Mouse (Mus musculus) lung, embryonic 15.5 days (tissue): ENCODE results near the gene Cldn19. TPM values are rescaled to one million over a fixed set of nuclear protein-coding genes. Genes with fewer than 3 reads are reported as not detected.

ENCODE experiments used
- ATAC-seq: fragments of 200-750 bp; cut with Nextera tagmentation; 2 replicates; pipeline ENCODE4 v1.8.0; 2017; ENCODE audit warnings: moderate number of reproducible peaks, borderline replicate concordance; ENCODE audit not compliant: low FRiP score, low TSS enrichment; ENCODE audit errors: extremely low read depth
- H3K27ac ChIP-seq: fragments of 300-500 bp; sonication (generic); 2 replicates; pipeline ENCODE4 v1.5.1; 2015; ENCODE audit warnings: moderate library complexity, mild to moderate bottlenecking, inconsistent platforms
- H3K27me3 ChIP-seq: fragments of 300-500 bp; sonication (generic); 2 replicates; pipeline ENCODE4 v1.6.1; 2015; ENCODE audit warnings: inconsistent platforms
- H3K36me3 ChIP-seq: fragments of 300-500 bp; sonication (generic); 2 replicates; pipeline ENCODE4 v1.6.1; 2015; ENCODE audit warnings: inconsistent platforms
- H3K4me1 ChIP-seq: fragments of 300-500 bp; sonication (generic); 2 replicates; pipeline ENCODE4 v1.6.1; 2015; ENCODE audit warnings: inconsistent platforms
- H3K4me2 ChIP-seq: fragments of 300-500 bp; sonication (generic); 2 replicates; pipeline ENCODE4 v1.6.1; 2015; ENCODE audit warnings: inconsistent platforms, mild to moderate bottlenecking, moderate library complexity
- H3K4me3 ChIP-seq: fragments of 300-500 bp; sonication (generic); 2 replicates; pipeline ENCODE4 v1.5.1; 2015; ENCODE audit warnings: mild to moderate bottlenecking, inconsistent platforms
- H3K9ac ChIP-seq: fragments of 300-500 bp; sonication (generic); 2 replicates; pipeline ENCODE4 v1.6.1; 2015; ENCODE audit warnings: inconsistent platforms
- H3K9me3 ChIP-seq: fragments of 300-500 bp; sonication (generic); 2 replicates; pipeline ENCODE4 v1.6.1; 2016; ENCODE audit warnings: inconsistent platforms
- WGBS: fragments of 180-500 bp; shearing (Covaris S2); methylation state at CpG from one replicate; pipeline ENCODE4 v1.1.7; 2015; 5-methylcytosine and 5-hydroxymethylcytosine counted together
- polyA plus RNA-seq: library from polyadenylated mRNA; unstranded; fragments of >200 nt; fragmentation: Nextera tagmentation; extraction: Ambion mirVana; gene quantifications from 2 replicates; pipeline ENCODE4 v1.2.1, GENCODE M21; 2015

The Cldn19 gene
- polyA plus RNA-seq, 1 experiment from 2014 or later = not detected

DNA sequence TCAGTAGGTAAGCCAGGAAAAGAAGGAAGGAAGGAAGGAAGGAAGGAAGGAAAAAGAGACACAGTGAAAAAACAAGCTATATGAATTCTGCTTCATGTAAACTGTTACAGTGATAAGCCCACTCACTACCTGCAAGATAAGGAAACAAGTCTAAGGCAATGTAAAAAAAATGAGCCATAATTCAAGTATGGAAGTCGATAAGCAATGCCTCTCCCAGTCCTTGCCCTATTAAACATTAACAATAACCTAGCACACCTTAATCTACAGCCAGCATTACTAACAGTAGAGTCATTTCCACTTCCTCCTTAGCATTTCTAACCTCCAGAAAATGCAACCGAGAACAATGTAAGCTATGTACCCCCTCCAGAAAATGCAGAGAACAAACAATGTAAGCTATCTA, 30.1 kb downstream of the Cldn19 start:
- WGBS = 55% methylated on average over 2 of the region's 2 CpGs
- ATAC-seq = no peak
- no peak overlapping the region for H3K4me3 ChIP-seq

DNA sequence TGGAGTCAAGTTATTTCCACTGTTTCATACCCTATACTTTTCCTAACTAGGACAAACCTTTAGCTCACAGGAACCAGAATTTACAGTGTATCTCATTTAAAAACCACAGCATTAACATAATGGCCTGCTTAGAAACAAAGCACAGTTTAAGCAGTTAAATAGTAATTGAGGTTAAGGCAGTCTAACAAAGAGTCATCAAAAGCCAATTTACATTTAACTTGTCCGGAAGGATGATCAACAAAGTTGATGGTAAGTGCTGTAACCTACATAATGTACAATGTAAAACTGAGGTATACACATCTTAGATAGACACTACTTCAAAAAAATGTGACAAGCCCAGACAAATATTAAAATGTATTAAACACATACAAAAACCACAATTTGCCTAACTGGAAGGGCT, 36.7 kb downstream of the Cldn19 start:
- Histone ChIP-seq H3K9me3 (no peaks in the 10 kb centered on the region), H3K4me2 (peak overlapping the region; percentile 70), H3K27me3 (no peaks in the 10 kb centered on the region), H3K4me1 (peaks cover 27% of the 10 kb centered on the region), H3K36me3 (peaks cover 13% of the 10 kb centered on the region; the same call in 1 of the 2 replicates), H3K9ac (peak overlapping the region; percentile 85; the same call in 1 of the 2 replicates), H3K27ac (no peak overlapping the region), H3K4me3 (peak overlapping the region; percentile 93)
- 69% methylated on average over 1 of the region's 1 CpGs for WGBS
- no peak for ATAC-seq

More for the DNA sequence above, 30.1 kb downstream of the Cldn19 start:
- Histone ChIP-seq H3K9me3 (no peaks in the 10 kb centered on the region), H3K27ac (no peak overlapping the region), H3K27me3 (no peaks in the 10 kb centered on the region), H3K36me3 (peaks cover 54% of the 10 kb centered on the region), H3K4me1 (peaks cover 10% of the 10 kb centered on the region; the same call in 1 of the 2 replicates), H3K4me2 (no peak overlapping the region), H3K9ac (no peak overlapping the region)

DNA sequence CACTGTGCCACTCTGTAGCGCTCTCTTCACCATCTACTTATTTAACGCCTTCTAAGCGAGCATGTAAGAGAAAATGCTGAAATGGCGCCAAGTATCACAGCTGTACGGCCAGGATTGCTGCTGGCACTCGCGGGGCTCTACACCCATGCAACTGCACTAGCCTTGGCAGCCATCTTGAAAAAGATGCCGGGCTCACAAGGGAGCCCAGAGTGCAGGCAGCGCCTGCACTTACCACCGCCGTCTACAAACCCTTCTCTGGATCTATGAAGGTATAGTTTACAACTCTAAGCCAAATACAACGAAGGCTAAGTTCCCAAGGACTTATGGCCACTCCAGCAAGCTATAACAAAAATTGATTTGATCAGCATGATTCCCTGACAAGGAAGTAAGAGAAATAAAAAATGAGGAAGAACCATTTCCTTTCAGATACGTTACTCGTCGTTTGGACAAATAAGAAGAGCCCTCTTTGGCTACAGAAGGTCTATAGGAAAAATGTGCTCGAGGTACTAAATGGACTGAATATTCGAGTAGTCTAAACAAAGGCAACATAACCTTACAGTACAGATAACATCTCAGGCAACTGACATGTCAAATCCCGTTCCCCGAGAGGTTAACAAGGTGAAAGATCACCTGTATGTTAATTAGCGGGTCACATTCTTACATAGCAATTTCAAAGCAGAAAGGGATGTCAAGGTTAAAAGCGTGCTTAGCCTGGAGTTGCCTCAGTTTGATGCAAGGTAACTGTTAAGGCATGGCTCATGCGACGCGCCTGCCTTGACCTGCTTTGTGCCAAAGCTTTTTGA, 37.8 kb downstream of the Cldn19 start:
- Histone ChIP-seq H3K9me3 (no peaks in the 10 kb centered on the region), H3K9ac (peak overlapping the region; percentile 85), H3K27ac (no peak overlapping the region), H3K36me3 (peaks cover 13% of the 10 kb centered on the region; the same call in 1 of the 2 replicates), H3K4me2 (peak overlapping the region; percentile 70), H3K27me3 (no peaks in the 10 kb centered on the region), H3K4me1 (peaks cover 21% of the 10 kb centered on the region), H3K4me3 (peak overlapping the region; percentile 93)
- WGBS = under 1% methylated on average over 24 of the region's 24 CpGs
- ATAC-seq = no peak

DNA sequence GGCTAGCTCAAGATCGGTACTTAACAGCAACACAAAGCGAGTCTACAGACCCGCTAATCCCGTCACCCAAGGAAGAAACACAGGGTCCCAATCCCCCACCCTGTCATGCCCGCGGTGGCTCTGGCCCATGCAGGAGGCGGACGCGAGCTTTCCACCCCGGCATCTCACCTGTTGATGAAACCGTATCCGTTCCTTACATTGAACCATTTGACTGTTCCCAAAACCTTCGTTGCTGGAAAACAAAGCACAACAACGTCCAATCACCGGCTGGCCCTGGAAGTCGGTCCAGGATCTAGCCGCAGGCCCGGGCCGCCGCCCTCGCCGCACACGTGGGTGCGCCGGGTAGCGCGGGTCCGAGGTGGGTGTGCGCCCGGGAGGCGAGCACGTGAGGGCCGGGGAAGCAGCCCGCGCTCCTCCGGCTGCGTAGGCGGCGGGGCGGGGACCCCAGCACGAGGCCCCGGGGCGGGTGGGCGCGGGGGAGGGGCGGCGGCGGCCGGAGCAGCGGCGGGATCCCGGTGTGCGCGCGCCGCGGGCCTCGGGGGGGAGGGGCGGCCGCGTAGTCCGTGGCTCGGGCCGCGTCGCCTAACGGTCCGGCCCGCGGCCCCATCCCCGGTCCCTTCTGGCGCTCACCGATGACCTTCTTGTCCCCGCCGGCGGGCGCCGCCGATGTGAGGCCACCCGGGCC, 38.5 kb downstream of the Cldn19 start:
- Histone ChIP-seq H3K27me3 (no peaks in the 10 kb centered on the region), H3K36me3 (peaks cover 8% of the 10 kb centered on the region; the same call in 1 of the 2 replicates), H3K4me3 (peak overlapping the region; percentile 93), H3K27ac (peak overlapping the region; percentile 87), H3K4me2 (peak overlapping the region; percentile 70), H3K4me1 (peaks cover 20% of the 10 kb centered on the region), H3K9ac (peak overlapping the region; percentile 85), H3K9me3 (no peaks in the 10 kb centered on the region)
- ATAC-seq = peak; percentile 36
- WGBS = 1% methylated on average over 48 of the region's 80 CpGs

DNA sequence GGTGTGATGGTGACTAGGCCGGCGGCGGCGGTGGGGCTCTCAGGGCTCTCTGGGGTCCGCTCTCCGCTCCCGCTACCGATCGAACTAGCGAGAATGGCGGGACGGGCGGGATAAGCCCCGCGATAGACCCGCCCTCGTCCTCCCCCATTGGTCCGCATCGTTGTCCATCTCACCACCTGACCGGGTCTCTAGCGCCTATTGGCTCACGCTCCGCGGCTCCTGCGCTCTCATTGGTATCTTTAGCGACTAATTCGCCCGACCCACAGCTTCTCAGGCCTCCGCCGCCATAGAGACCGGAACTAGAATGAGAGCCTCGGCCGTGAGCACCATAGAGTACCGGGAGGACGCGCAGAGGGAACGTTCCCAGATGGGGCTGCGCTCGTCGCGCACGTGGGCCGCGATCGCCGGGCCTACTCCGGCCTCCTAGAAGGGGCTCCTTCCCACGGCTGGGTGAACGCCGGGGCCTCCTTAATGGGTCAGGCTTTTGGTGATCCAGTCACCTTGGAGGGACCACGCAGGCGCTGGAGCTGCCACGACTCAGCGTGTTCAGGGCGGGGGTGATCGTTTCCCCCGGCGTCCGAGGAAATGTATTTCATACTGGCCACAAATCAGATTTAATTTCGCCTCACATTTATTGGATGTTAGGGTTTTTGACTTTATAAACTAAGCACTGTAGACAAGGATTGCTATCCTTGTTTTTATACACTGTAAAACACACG, 39.4 kb downstream of the Cldn19 start, which contains the start of gene Ybx1:
TSS of gene Ybx1 (minus strand) at position 190 of the 719 bp plus-strand sequence.
- peak within 1 kb of the TSS; percentile 85 for H3K9ac ChIP-seq
- under 1% methylated on average over 60 of the region's 61 CpGs for WGBS
- peak within 1 kb of the TSS; percentile 73 for H3K4me2 ChIP-seq
- H3K36me3 ChIP-seq = peaks cover 8% of the 10 kb centered on the region; the same call in 1 of the 2 replicates
- H3K27me3 ChIP-seq = no peaks in the 10 kb centered on the region
- H3K27ac ChIP-seq = peak within 1 kb of the TSS; percentile 94
- H3K9me3 ChIP-seq = no peaks in the 10 kb centered on the region
- peak within 1 kb of the TSS; percentile 93 for H3K4me3 ChIP-seq
- peaks cover 20% of the 10 kb centered on the region for H3K4me1 ChIP-seq
- peak; percentile 99 for ATAC-seq

DNA sequence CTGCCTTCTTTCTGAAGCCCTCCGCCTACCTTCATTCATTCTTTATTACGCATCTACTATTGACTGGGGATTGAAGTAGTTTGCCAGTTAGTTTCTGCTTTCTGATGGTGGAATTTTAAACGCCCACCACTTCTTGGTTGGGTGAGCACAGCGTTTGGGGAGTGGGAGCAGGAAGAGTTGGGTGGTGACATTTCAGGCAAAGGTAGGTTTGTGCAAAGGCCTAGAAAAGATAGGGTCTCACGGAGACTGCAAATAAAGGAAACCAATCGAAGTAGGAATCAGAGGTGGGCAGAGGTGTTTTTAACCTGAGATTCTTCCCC, 39.9 kb downstream of the Cldn19 start:
- peak overlapping the region; percentile 93 for H3K4me3 ChIP-seq
- peak overlapping the region; percentile 73 for H3K4me2 ChIP-seq
- H3K36me3 ChIP-seq = peaks cover 8% of the 10 kb centered on the region; the same call in 1 of the 2 replicates
- WGBS = 6% methylated on average over 6 of the region's 6 CpGs
- no peaks in the 10 kb centered on the region for H3K27me3 ChIP-seq
- H3K9me3 ChIP-seq = no peaks in the 10 kb centered on the region
- H3K4me1 ChIP-seq = peaks cover 20% of the 10 kb centered on the region
- no peak for ATAC-seq
- peak overlapping the region; percentile 82 for H3K9ac ChIP-seq
- H3K27ac ChIP-seq = peak overlapping the region; percentile 94

DNA sequence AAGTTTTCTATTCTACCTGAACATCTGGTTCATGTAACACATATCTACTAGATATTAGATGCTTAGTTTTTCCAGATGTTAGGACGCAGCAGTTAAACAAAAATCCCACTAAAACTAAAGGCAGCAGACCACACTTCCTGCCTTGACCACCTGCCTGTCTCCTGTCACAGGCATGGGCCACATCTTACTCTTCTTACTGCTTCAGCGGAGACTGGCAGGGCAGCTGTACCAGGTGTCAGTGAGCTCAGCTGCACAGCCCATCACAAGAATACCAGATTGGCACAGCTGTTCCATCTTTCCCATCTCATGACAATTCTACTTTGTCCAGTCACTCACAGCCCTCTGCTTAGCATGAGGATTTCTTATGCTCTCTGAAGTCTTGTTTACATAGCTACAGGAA, 42.1 kb downstream of the Cldn19 start:
- Histone ChIP-seq H3K27ac (no peak overlapping the region), H3K9me3 (no peaks in the 10 kb centered on the region), H3K36me3 (no peaks in the 10 kb centered on the region), H3K4me3 (no peak overlapping the region), H3K4me1 (peaks cover 8% of the 10 kb centered on the region), H3K27me3 (no peaks in the 10 kb centered on the region), H3K9ac (no peak overlapping the region), H3K4me2 (no peak overlapping the region)
- WGBS = 75% methylated on average over 2 of the region's 2 CpGs
- ATAC-seq = no peak

DNA sequence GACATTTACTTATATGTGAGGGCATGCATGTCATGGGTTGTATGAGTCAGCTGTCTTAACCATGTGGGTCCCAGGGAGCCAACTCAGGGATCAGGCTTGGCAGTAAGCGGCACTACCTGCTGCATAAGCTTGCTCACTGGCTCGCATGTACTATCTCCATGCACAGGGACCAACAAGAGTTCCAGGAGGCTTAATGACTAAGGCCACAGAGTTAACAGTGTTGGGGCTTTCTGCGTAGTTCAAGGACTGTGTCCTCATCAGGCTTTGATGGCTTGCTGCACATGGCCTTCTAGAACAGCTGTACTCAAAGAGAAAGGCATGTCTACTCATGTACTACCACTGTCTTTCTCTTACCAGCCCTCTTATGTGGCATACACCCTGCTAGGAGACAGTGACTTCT, 45.5 kb downstream of the Cldn19 start:
- H3K36me3 ChIP-seq = no peaks in the 10 kb centered on the region
- WGBS = 92% methylated on average over 3 of the region's 3 CpGs
- no peak for ATAC-seq

DNA sequence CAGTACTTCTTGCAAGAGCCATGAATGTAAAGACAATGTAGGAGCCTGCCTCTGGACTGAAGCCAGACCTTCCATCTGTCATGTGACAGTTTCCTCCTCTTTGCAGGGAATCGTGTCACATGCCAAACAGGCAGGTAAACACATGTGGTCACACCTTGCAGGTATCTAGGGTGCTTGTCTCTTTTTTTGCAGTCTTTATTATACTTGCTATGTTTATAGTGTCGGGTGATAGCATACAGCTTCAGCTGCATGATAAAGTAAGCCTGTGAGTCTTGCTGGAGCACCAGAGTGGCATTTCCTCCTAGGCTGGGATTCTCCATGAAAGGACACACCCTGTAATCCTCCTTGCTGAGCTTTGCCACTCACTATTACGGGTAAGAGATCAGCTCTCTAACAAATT, 46.6 kb downstream of the Cldn19 start:
- ATAC-seq = no peak

More for the DNA sequence above, 45.5 kb downstream of the Cldn19 start:
- H3K9ac ChIP-seq = no peak overlapping the region
- H3K27me3 ChIP-seq = no peaks in the 10 kb centered on the region
- no peak overlapping the region for H3K27ac ChIP-seq
- H3K4me3 ChIP-seq = no peak overlapping the region
- H3K4me1 ChIP-seq = no peaks in the 10 kb centered on the region
- no peak overlapping the region for H3K4me2 ChIP-seq
- no peaks in the 10 kb centered on the region for H3K9me3 ChIP-seq

DNA sequence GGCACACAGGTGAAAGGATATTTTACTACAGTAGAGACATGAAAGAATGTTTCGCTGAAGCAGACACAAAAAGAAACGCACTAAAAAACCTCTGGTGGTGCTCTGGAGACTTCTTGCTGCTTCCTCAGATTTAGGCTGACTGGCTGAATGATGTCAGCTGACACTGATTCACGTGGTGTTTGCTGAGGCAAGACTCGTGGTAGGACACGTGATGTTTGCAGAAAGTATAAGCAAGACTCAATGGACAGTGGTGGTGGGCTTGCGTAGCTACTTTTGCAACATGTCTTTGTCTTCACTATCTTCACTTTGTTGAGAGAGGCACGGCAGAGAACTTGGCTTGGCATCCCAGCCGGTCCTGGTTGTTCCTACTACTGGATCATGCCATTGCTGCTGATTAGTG, 48.1 kb downstream of the Cldn19 start:
- Histone ChIP-seq H3K27ac (no peak overlapping the region), H3K4me3 (no peak overlapping the region), H3K9me3 (no peaks in the 10 kb centered on the region), H3K27me3 (no peaks in the 10 kb centered on the region), H3K4me1 (no peaks in the 10 kb centered on the region), H3K9ac (no peak overlapping the region), H3K4me2 (no peak overlapping the region), H3K36me3 (peaks cover 19% of the 10 kb centered on the region; the same call in 1 of the 2 replicates)
- WGBS = 84% methylated on average over 8 of the region's 8 CpGs
- no peak for ATAC-seq

More for the DNA sequence above, 46.6 kb downstream of the Cldn19 start:
- H3K4me1 ChIP-seq = no peaks in the 10 kb centered on the region
- no peaks in the 10 kb centered on the region for H3K9me3 ChIP-seq
- no peak overlapping the region for H3K4me3 ChIP-seq
- peaks cover 4% of the 10 kb centered on the region; the same call in 1 of the 2 replicates for H3K36me3 ChIP-seq
- no peak overlapping the region for H3K9ac ChIP-seq
- no peaks in the 10 kb centered on the region for H3K27me3 ChIP-seq
- WGBS = 68% methylated on average over 3 of the region's 3 CpGs
- H3K4me2 ChIP-seq = no peak overlapping the region
- no peak overlapping the region for H3K27ac ChIP-seq

DNA sequence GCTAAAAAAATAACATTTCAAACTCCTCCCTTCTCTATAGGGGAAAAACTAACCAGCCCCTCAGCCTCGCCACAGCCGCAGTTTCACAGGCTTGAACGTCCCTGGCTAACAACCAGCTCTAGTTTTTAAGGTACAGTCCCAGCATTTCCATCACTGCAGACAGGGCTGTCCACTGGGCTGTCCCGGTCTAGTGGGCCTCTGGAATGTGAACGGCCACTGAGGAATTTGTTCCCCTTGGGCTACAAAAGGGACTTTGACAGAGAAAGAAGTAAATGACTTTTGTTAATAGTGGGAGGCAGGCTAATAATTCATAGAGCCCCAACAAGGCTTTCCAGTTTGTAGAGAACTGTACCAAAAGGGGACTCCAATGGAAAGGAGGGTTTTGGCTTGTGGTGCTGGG, 50.2 kb downstream of the Cldn19 start:
- Histone ChIP-seq H3K4me3 (no peak overlapping the region), H3K4me2 (no peak overlapping the region), H3K36me3 (peaks cover 33% of the 10 kb centered on the region), H3K4me1 (no peaks in the 10 kb centered on the region), H3K9ac (no peak overlapping the region), H3K9me3 (no peaks in the 10 kb centered on the region), H3K27ac (no peak overlapping the region), H3K27me3 (no peaks in the 10 kb centered on the region)
- no peak for ATAC-seq
- 70% methylated on average over 5 of the region's 5 CpGs for WGBS
